Mouse (Mus musculus) intestine, embryonic 14.5 days (tissue): ENCODE data around the gene Gm44502. TPM values are rescaled to one million over a fixed set of nuclear protein-coding genes. Genes with fewer than 3 reads are reported as not detected.

ENCODE experiments used
- ATAC-seq: fragments of 200-750 bp; cut with Nextera tagmentation; replicated peaks from 2 replicates; pipeline ENCODE4 v1.8.0; 2017; ENCODE audit warnings: low read depth, moderate number of reproducible peaks, moderate TSS enrichment, moderate library complexity; ENCODE audit not compliant: low FRiP score, low TSS enrichment
- DNase-seq: peaks from one replicate; pipeline ENCODE4 v3.0.0-alpha.2; 2018; ENCODE audit warnings: low spot score
- H3K27ac ChIP-seq: fragments of 300-500 bp; sonication (generic); 2 replicates; pipeline ENCODE4 v1.5.1; 2014; ENCODE audit warnings: low read depth, mild to moderate bottlenecking, control low read depth
- H3K27me3 ChIP-seq: fragments of 300-500 bp; sonication (generic); replicated peaks from 2 replicates; pipeline ENCODE4 v1.6.1; 2014; ENCODE audit warnings: low read length, control low read depth; ENCODE audit not compliant: control insufficient read depth, insufficient read depth
- H3K36me3 ChIP-seq: fragments of 300-500 bp; sonication (generic); 2 replicates; pipeline ENCODE4 v1.6.1; 2014; ENCODE audit warnings: low read length, control low read depth; ENCODE audit not compliant: control insufficient read depth, insufficient read depth
- H3K4me1 ChIP-seq: fragments of 300-500 bp; sonication (generic); replicated peaks from 2 replicates; pipeline ENCODE4 v1.6.1; 2014; ENCODE audit warnings: low read length, control low read depth, mixed read lengths; ENCODE audit not compliant: control insufficient read depth, insufficient read depth
- H3K4me2 ChIP-seq: fragments of 300-500 bp; sonication (generic); 2 replicates; pipeline ENCODE4 v1.6.1; 2014; ENCODE audit warnings: low read length
- H3K4me3 ChIP-seq: fragments of 300-500 bp; sonication (generic); 2 replicates; pipeline ENCODE4 v1.5.1; 2014; ENCODE audit warnings: low read depth, low read length, control low read depth, mixed read lengths
- H3K9ac ChIP-seq: fragments of 300-500 bp; sonication (generic); 2 replicates; pipeline ENCODE4 v1.6.1; 2014; ENCODE audit warnings: mild to moderate bottlenecking, low read length
- H3K9me3 ChIP-seq: fragments of 300-500 bp; sonication (generic); 2 replicates; pipeline ENCODE4 v1.6.1; 2016; ENCODE audit warnings: low read length, control low read depth; ENCODE audit not compliant: control insufficient read depth
- WGBS: fragments of 180-500 bp; shearing (Covaris S2); extraction: QIAGEN DNeasy Blood & Tissue Kit; methylation state at CpG from one replicate; pipeline ENCODE4 v1.1.7; 2014; 5-methylcytosine and 5-hydroxymethylcytosine counted together
- polyA plus RNA-seq: library from polyadenylated mRNA; unstranded; fragments of >200 nt; fragmentation: Nextera tagmentation; extraction: Ambion mirVana; gene quantifications from 2 replicates; pipeline ENCODE4 v1.2.1, GENCODE M21; 2014

Gene Gm44502
- polyA plus RNA-seq, result not detected in 2 replicates

- ATAC-seq (peak; percentile 95), DNase-seq (peak; percentile 95)
- peak within 1 kb of the TSS; percentile 89 for H3K4me3 ChIP-seq
- H3K4me2 ChIP-seq, result peak within 1 kb of the TSS; percentile 90
- peak within 1 kb of the TSS; percentile 95 for H3K27ac ChIP-seq
- peaks cover 14% of the 10 kb centered on the region; the same call in 1 of the 2 replicates for H3K4me1 ChIP-seq
- H3K27me3 ChIP-seq, result no peaks in the 10 kb centered on the region
- H3K9ac ChIP-seq, result peak within 1 kb of the TSS; percentile 83
- WGBS, result under 1% methylated on average over 66 of the region's 70 CpGs
- H3K9me3 ChIP-seq, result no peaks in the 10 kb centered on the region
- H3K36me3 ChIP-seq, result peaks cover 23% of the 10 kb centered on the region
These were observed at the start of gene Gm44502, which contains the start of the genes C730034F03Rik and Chkb for GRCm38 (mm10) chr15:89429352-89430221. Gene Gm44502 (minus strand): TSS chr15:89429696. Gene C730034F03Rik (plus strand): TSS chr15:89429589. Gene Chkb (minus strand): TSS chr15:89429908.

DNA sequence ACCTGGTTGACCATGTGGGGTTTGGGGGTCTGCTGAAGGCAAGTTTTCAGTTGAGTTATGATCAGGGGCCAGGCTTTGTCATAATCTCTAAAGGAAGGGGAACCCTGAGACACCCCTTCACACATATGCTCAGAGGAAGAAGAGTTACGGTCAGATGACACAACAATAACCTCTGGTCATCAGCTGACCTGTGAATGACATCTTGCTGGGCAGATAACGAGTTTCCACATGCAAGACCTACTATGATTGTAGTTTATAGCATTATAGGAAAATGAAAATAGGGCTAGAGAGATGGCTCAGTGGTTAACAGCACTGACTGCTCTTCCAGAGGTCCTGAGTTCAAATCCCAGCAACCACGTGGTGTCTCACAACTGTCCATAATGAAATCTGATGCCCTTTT lies 49.1 kb upstream of the Gm44502 start:
- no peak overlapping the region for H3K4me3 ChIP-seq
- H3K9me3 ChIP-seq, result no peaks in the 10 kb centered on the region; the same call in 1 of the 2 replicates
- H3K27me3 ChIP-seq, result no peaks in the 10 kb centered on the region
- no peak overlapping the region for H3K27ac ChIP-seq
- no peak overlapping the region for H3K4me2 ChIP-seq
- H3K4me1 ChIP-seq, result 0 out of 2 replicates have a peak, but pooled peaks cover 4% of the 10 kb centered on the region
- no peak for DNase-seq
- ATAC-seq, result no peak
- WGBS, result 88% methylated on average over 3 of the region's 3 CpGs
- H3K9ac ChIP-seq, result no peak overlapping the region
- no peaks in the 10 kb centered on the region for H3K36me3 ChIP-seq

DNA sequence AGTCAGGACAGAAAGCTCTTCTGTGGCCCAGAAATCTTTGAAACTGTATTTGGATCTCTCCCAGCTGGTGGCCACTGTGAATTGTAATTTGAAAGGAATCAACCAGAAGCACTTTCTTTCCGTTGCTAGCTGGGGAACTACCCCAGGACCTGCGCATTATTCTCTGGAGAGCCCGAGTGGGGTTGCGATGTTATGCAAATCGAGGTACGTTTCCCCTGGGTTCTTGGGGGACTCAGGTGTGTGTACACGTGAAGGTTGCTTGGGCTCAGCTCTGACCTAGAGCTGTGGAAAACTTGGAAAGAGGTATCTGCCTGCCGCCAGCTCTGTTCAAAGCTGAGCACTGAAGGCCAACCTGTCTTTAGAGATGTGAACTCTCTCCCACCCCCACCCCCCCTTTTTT lies 48.3 kb upstream of the Gm44502 start:
- ATAC-seq (no peak), DNase-seq (no peak)
- no peaks in the 10 kb centered on the region; the same call in 1 of the 2 replicates for H3K9me3 ChIP-seq
- H3K9ac ChIP-seq, result no peak overlapping the region
- H3K27me3 ChIP-seq, result no peaks in the 10 kb centered on the region
- WGBS, result 61% methylated on average over 8 of the region's 8 CpGs
- H3K4me1 ChIP-seq, result 0 out of 2 replicates have a peak, but pooled peaks cover 4% of the 10 kb centered on the region
- no peaks in the 10 kb centered on the region for H3K36me3 ChIP-seq
- no peak overlapping the region for H3K27ac ChIP-seq
- no peak overlapping the region for H3K4me2 ChIP-seq
- H3K4me3 ChIP-seq, result no peak overlapping the region

DNA sequence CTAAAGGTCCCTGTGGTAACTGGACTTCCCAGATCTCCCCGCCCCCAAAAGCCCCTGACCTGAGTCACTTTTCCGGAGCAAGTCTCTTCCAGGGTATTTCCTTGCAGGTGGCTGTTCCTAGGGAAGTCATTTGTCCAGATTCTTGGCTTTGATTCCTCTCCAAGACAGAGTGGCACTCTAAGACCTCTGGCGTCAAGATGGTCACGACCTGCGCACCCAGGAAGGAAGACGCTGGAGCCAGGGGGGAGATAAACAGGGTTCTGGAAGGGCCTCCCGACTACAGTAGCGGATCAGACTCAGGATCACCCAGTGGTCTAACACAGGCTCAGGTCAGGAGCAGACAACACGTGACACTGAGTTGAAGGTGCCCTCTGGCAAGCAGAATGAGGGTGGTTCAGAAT lies 47.6 kb upstream of the Gm44502 start, which contains the start of gene Arsa:
Gene Arsa, minus strand, starts transcription at position 335 of the 401 bp plus-strand sequence.
- H3K27me3 ChIP-seq, result no peaks in the 10 kb centered on the region
- peak within 1 kb of the TSS; percentile 56 for H3K4me3 ChIP-seq
- H3K4me1 ChIP-seq, result 0 out of 2 replicates have a peak, but pooled peaks cover 4% of the 10 kb centered on the region
- no peak for ATAC-seq
- H3K4me2 ChIP-seq, result peak within 1 kb of the TSS; percentile 86
- H3K36me3 ChIP-seq, result no peaks in the 10 kb centered on the region
- peak within 1 kb of the TSS; percentile 70 for H3K27ac ChIP-seq
- DNase-seq, result no peak
- 31% methylated on average over 9 of the region's 9 CpGs for WGBS
- peak within 1 kb of the TSS; percentile 58 for H3K9ac ChIP-seq
- no peaks in the 10 kb centered on the region; the same call in 1 of the 2 replicates for H3K9me3 ChIP-seq

- peak overlapping the region; percentile 86 for H3K4me2 ChIP-seq
- H3K9ac ChIP-seq, result peak overlapping the region; percentile 58
- WGBS, result 9% methylated on average over 5 of the region's 5 CpGs
- 0 out of 2 replicates have a peak, but pooled peaks cover 4% of the 10 kb centered on the region for H3K4me1 ChIP-seq
- peak overlapping the region; percentile 70 for H3K27ac ChIP-seq
- no peaks in the 10 kb centered on the region for H3K27me3 ChIP-seq
- no peaks in the 10 kb centered on the region for H3K9me3 ChIP-seq
- no peak for DNase-seq
- H3K36me3 ChIP-seq, result no peaks in the 10 kb centered on the region
- peak overlapping the region; percentile 56 for H3K4me3 ChIP-seq
- ATAC-seq, result no peak
These were observed 46.9 kb upstream of the Gm44502 start for GRCm38 (mm10) chr15:89476475-89476815.

DNA sequence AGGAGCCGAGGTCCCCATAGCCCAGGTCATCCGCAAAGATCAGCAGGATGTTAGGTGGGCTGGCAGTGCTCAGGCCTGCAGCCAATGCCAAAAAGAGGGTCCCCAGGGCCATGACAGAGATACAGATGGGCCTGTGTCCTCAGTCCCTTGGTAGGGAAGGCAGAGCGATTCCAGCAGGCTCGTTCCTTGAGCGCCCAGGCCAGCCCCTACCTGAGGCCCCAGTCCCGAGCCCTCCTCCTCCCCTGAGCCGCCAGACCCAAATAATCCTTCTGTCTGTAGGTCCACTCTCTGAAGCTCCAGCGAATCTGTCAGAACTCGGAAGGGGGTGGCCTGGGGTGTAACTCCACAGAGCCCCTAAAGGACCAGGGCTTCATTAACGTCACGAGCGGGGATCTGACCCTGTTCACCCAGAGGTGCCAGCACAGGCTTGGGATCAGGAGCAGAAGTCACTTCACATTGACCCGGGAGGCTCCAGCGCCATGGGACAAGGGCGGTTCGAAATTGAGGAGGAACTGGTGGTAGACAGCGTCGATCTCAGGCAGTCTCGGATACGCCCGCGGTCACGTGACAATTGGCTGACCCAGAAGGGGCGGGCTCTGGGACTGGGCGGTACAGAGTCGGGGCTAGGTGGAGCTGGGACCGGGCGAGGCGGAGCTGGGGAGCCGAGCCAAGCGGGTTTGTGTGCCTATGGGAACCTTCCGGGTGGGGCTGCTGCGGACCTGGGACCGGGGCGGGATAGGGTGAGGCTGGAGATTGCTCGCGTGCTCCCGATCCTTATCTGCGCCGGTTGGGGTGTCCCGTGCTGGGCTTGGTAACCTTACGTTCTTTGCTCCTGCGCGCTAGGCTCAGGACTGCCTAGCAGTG lies 46.3 kb upstream of the Gm44502 start:
- peak overlapping the region; percentile 86 for H3K4me2 ChIP-seq
- H3K4me3 ChIP-seq, result peak overlapping the region; percentile 56
- peak overlapping the region; percentile 70 for H3K27ac ChIP-seq
- H3K9ac ChIP-seq, result peak overlapping the region; percentile 58
- 0 out of 2 replicates have a peak, but pooled peaks cover 4% of the 10 kb centered on the region for H3K4me1 ChIP-seq
- DNase-seq (peak; percentile 91), ATAC-seq (peak; percentile 97)
- H3K9me3 ChIP-seq, result no peaks in the 10 kb centered on the region
- H3K27me3 ChIP-seq, result no peaks in the 10 kb centered on the region
- WGBS, result 10% methylated on average over 43 of the region's 44 CpGs
- H3K36me3 ChIP-seq, result no peaks in the 10 kb centered on the region

GRCm38 (mm10) chr15:89475293-89475600 lies 45.8 kb upstream of the Gm44502 start:
- ATAC-seq (no peak), DNase-seq (no peak)
- 93% methylated on average over 7 of the region's 7 CpGs for WGBS
- peak overlapping the region; percentile 56 for H3K4me3 ChIP-seq
- H3K4me1 ChIP-seq, result 0 out of 2 replicates have a peak, but pooled peaks cover 4% of the 10 kb centered on the region
- H3K27ac ChIP-seq, result no peak overlapping the region
- peak overlapping the region; percentile 86 for H3K4me2 ChIP-seq
- H3K9me3 ChIP-seq, result no peaks in the 10 kb centered on the region
- no peak overlapping the region; the same call in 1 of the 2 replicates for H3K9ac ChIP-seq
- H3K36me3 ChIP-seq, result no peaks in the 10 kb centered on the region
- no peaks in the 10 kb centered on the region for H3K27me3 ChIP-seq

DNA sequence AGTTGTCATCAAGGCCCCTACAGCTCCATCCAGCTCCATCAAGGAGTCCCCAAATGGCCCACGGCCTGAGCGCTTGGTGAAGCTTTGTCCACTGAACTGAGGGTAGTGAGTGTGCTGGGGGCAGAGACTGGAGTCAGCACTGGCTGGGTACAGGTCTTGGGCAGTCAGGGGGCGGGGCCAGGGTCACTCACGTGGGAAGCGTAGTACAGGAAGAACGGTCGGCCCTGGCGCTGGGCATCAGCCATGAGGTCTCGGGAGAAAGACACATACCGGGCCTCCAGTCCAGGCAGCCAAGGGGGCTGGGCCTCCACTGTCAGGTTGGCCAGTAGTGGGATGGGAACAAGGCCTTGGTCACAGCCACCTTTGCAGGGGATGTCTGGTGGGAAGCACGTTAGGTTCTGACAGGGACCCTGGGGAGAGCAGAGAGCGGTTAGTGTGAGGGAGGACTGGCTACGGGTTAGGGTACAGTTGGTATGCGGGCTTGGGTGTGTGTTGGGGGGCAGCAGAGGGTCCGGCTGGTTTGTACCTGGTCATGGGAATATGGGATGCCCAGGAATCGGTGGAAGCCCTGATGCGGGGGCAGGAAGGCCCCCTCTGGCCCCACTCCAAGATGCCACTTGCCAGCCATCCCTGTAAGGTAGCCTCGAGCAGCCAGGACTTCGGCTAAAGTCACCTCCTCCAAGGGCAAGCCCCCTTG lies 45.2 kb upstream of the Gm44502 start:
- Histone ChIP-seq H3K27me3 (no peaks in the 10 kb centered on the region), H3K36me3 (no peaks in the 10 kb centered on the region), H3K4me3 (no peak overlapping the region), H3K4me2 (peak overlapping the region; percentile 86; the same call in 1 of the 2 replicates), H3K27ac (no peak overlapping the region), H3K9ac (no peak overlapping the region), H3K9me3 (no peaks in the 10 kb centered on the region), H3K4me1 (0 out of 2 replicates have a peak, but pooled peaks cover 4% of the 10 kb centered on the region)
- ATAC-seq (no peak), DNase-seq (no peak)
- 92% methylated on average over 19 of the region's 19 CpGs for WGBS
